8 mouse cellular contexts compared by ENCODE assay signal in genomic region chr7:109170441-109170820, GRCm38 (mm10). TPM values are rescaled to one million over a fixed set of nuclear protein-coding genes. Genes with fewer than 3 reads are reported as not detected.
A peak's percentile ranks its signal among the peaks of the same experiment; 100 is the strongest.
DNase-seq lines count a peak whose midpoint lies in the region; ATAC-seq and TF ChIP-seq lines count a peak whose summit lies in the region.

No protein-coding gene starts in this region.

- H3K36me3 ChIP-seq in heart, embryonic 11.5 days (ENCODE audit: control insufficient read depth, insufficient read depth, low read length), result no peaks in the 10 kb centered on the region
- H3K36me3 ChIP-seq in kidney, embryonic 15.5 days, result no peaks in the 10 kb centered on the region
- H3K36me3 ChIP-seq in limb, embryonic 15.5 days, result no peaks in the 10 kb centered on the region
- no peaks in the 10 kb centered on the region for H3K36me3 ChIP-seq in midbrain, postnatal 0 days (ENCODE audit: insufficient read depth, low read length)
- H3K36me3 ChIP-seq in splenic B cell, adult 2 months (ENCODE audit: control insufficient read depth, insufficient read depth, low read length, poor library complexity, severe bottlenecking), result no peaks in the 10 kb centered on the region

- H3K4me2 ChIP-seq in heart, embryonic 11.5 days, result peak overlapping the region; percentile 99
- H3K4me2 ChIP-seq in kidney, embryonic 15.5 days, result peak overlapping the region; percentile 98
- H3K4me2 ChIP-seq in limb, embryonic 15.5 days, result peak overlapping the region; percentile 99
- H3K4me2 ChIP-seq in midbrain, postnatal 0 days (ENCODE audit: low read depth, low read length, poor library complexity, severe bottlenecking), result peak overlapping the region; percentile 97

- H3K4me3 ChIP-seq in heart, embryonic 11.5 days (ENCODE audit: low read depth, low read length), result peak overlapping the region; percentile 56
- peak overlapping the region; percentile 52 for H3K4me3 ChIP-seq in kidney, embryonic 15.5 days (replicated peaks)
- H3K4me3 ChIP-seq in limb, embryonic 15.5 days, result peak overlapping the region; percentile 49
- peak overlapping the region; percentile 73 for H3K4me3 ChIP-seq in midbrain, postnatal 0 days (ENCODE audit: low read depth, low read length)

- WGBS in heart, embryonic 11.5 days (ENCODE audit: insufficient replicate concordance), result 2% methylated on average over 17 of the region's 17 CpGs
- under 1% methylated on average over 17 of the region's 17 CpGs for WGBS in kidney, embryonic 15.5 days
- 0% methylated on average over 17 of the region's 17 CpGs for WGBS in limb, embryonic 15.5 days
- WGBS in midbrain, postnatal 0 days, result under 1% methylated on average over 17 of the region's 17 CpGs

- ATAC-seq in monocyte, adult 5-6 weeks (replicated peaks; ENCODE audit: insufficient number of reproducible peaks, low FRiP score, low TSS enrichment, poor library complexity, severe bottlenecking), result no peak; the same call in 1 of the 2 replicates
- ATAC-seq in erythroblast, adult 5-6 weeks (replicated peaks; ENCODE audit: low FRiP score, poor library complexity, severe bottlenecking), result peak; percentile 79
- no peak for ATAC-seq in heart, embryonic 11.5 days (replicated peaks; ENCODE audit: insufficient number of reproducible peaks, low FRiP score, low TSS enrichment)
- peak; percentile 38 for ATAC-seq in kidney, embryonic 15.5 days (replicated peaks; ENCODE audit: low FRiP score)
- no peak for ATAC-seq in limb, embryonic 15.5 days (ENCODE audit: insufficient number of reproducible peaks, low FRiP score, low TSS enrichment, low read depth)
- ATAC-seq in midbrain, postnatal 0 days (ENCODE audit: low FRiP score), result peak; percentile 68

- peak; percentile 10 to 46 for DNase-seq in monocyte, adult 2 months (ENCODE audit: low read depth in 1 of 2, low spot score in 2 of 2)
- DNase-seq in midbrain, postnatal 0 days (ENCODE audit: low spot score), result peak; percentile 89
- DNase-seq in splenic B cell, adult 2 months (ENCODE audit: low read depth, low spot score), result peak; percentile 20

- H3K9ac ChIP-seq in heart, embryonic 11.5 days (ENCODE audit: low read depth, low read length), result no peak overlapping the region
- H3K9ac ChIP-seq in kidney, embryonic 15.5 days, result no peak overlapping the region; the same call in 1 of the 2 replicates
- H3K9ac ChIP-seq in limb, embryonic 15.5 days, result no peak overlapping the region
- H3K9ac ChIP-seq in midbrain, postnatal 0 days (replicated peaks; ENCODE audit: low read length, poor library complexity, severe bottlenecking), result peak overlapping the region; percentile 80

- no peaks in the 10 kb centered on the region for H3K9me3 ChIP-seq in heart, embryonic 11.5 days (replicated peaks; ENCODE audit: control insufficient read depth, low read length)
- H3K9me3 ChIP-seq in kidney, embryonic 15.5 days (replicated peaks), result no peaks in the 10 kb centered on the region
- no peaks in the 10 kb centered on the region for H3K9me3 ChIP-seq in limb, embryonic 15.5 days
- no peaks in the 10 kb centered on the region for H3K9me3 ChIP-seq in midbrain, postnatal 0 days (ENCODE audit: low read length)

- peak; percentile 95 for TF ChIP-seq CTCF in midbrain, postnatal 0 days (IDR thresholded peaks at IDR 0.05)

- H3K27me3 ChIP-seq in heart, embryonic 11.5 days (ENCODE audit: control insufficient read depth, insufficient read depth, low read length), result peaks cover 70% of the 10 kb centered on the region
- peaks cover 85% of the 10 kb centered on the region for H3K27me3 ChIP-seq in kidney, embryonic 15.5 days
- H3K27me3 ChIP-seq in limb, embryonic 15.5 days, result peaks cover 54% of the 10 kb centered on the region
- peaks cover under 1% of the 10 kb centered on the region; the same call in 1 of the 2 replicates for H3K27me3 ChIP-seq in midbrain, postnatal 0 days (ENCODE audit: insufficient read depth, low read length)
- H3K27me3 ChIP-seq in splenic B cell, adult 2 months (ENCODE audit: control insufficient read depth, insufficient read depth, low read length, poor library complexity, severe bottlenecking), result no peaks in the 10 kb centered on the region

- H3K4me1 ChIP-seq in heart, embryonic 11.5 days (ENCODE audit: control insufficient read depth, insufficient read depth, low read length), result peaks cover 11% of the 10 kb centered on the region; the same call in 1 of the 2 replicates
- H3K4me1 ChIP-seq in kidney, embryonic 15.5 days, result peaks cover 30% of the 10 kb centered on the region
- peaks cover 28% of the 10 kb centered on the region for H3K4me1 ChIP-seq in limb, embryonic 15.5 days
- H3K4me1 ChIP-seq in midbrain, postnatal 0 days (ENCODE audit: insufficient read depth, low read length), result peaks cover 7% of the 10 kb centered on the region; the same call in 1 of the 2 replicates

- H3K27ac ChIP-seq in heart, embryonic 11.5 days (ENCODE audit: low read depth, low read length), result no peak overlapping the region
- H3K27ac ChIP-seq in kidney, embryonic 15.5 days, result no peak overlapping the region
- no peak overlapping the region for H3K27ac ChIP-seq in limb, embryonic 15.5 days
- peak overlapping the region; percentile 84 for H3K27ac ChIP-seq in midbrain, postnatal 0 days (ENCODE audit: low read depth, low read length)

RNA-seq across cellular contexts. Expression of gene Lmo1, which starts 4.6 kb away (rescaled TPM):
- total RNA-seq in monocyte, adult 5-6 weeks (2017), result 1.2 to 3.0 TPM (median 1.2 TPM) in 3 replicates
- 7.1 and 10.2 TPM in 2 replicates for total RNA-seq in erythroblast, adult 5-6 weeks (2015; ENCODE audit: low replicate concordance)
- total RNA-seq in erythroblast, adult 5-6 weeks (2017; ENCODE audit: low replicate concordance), result 1.3 TPM in 1 of 2 replicates, not detected in the other
- 1.7 and 2.1 TPM in 2 replicates for polyA plus RNA-seq in heart, embryonic 11.5 days (2014; fragmentation: Nextera tagmentation; extraction: Ambion mirVana)
- 8.9 and 9.0 TPM in 2 replicates for polyA plus RNA-seq in kidney, embryonic 15.5 days (2015; fragmentation: Nextera tagmentation; extraction: Ambion mirVana)
- 46.4 and 47.7 TPM in 2 replicates for polyA plus RNA-seq in limb, embryonic 15.5 days (2015; fragmentation: Nextera tagmentation; extraction: Ambion mirVana)
- total RNA-seq in midbrain, postnatal 0 days (2014; rRNA removed), result 109 and 117 TPM in 2 replicates
- 109 and 121 TPM in 2 replicates for polyA plus RNA-seq in midbrain, postnatal 0 days (2015; fragmentation: Nextera tagmentation; extraction: Ambion mirVana)

Comparison
In these comparisons a context has a peak if more than half of its experiments do, and no peak if none do; other contexts are left out.
1. DNase-seq: peak in every context shown above with its lines; median percentile 89 in midbrain, postnatal 0 days; 28 in monocyte, adult 2 months; 20 in splenic B cell, adult 2 months.
2. ATAC-seq: peak in erythroblast, adult 5-6 weeks (single experiment), kidney, embryonic 15.5 days (single experiment) and midbrain, postnatal 0 days (single experiment); none in monocyte, adult 5-6 weeks (single experiment), heart, embryonic 11.5 days (single experiment) and limb, embryonic 15.5 days (single experiment).
3. Peak in every context shown above with its lines, with median percentiles within 50 percentile points of each other: H3K4me2 ChIP-seq and H3K4me3 ChIP-seq.